Mouse (Mus musculus) Muller cell, postnatal 12 days (primary cell): ENCODE data around the gene Ahcy.
"Not testable (repeated sequence)": the region's sequence is repeated elsewhere in the genome, so short reads cannot be mapped to it uniquely, and the experiment has no call there.

Experiments used
- DNase-seq: peaks from one replicate; pipeline ENCODE4 v3.0.0-alpha.2; 2015; ENCODE audit errors: inconsistent ontology term

The Ahcy gene

GRCm38 (mm10) chr2:155073978-155074765, at the start of gene Ahcy:
Gene Ahcy (minus strand): TSS chr2:155074497.
- peak; percentile 95 for DNase-seq

GRCm38 (mm10) chr2:155115216-155115830, 41.0 kb upstream of the Ahcy start:
- no peak for DNase-seq

- DNase-seq, result not testable (repeated sequence)
These were observed 33.0 kb upstream of the Ahcy start for GRCm38 (mm10) chr2:155107276-155107675.

DNA sequence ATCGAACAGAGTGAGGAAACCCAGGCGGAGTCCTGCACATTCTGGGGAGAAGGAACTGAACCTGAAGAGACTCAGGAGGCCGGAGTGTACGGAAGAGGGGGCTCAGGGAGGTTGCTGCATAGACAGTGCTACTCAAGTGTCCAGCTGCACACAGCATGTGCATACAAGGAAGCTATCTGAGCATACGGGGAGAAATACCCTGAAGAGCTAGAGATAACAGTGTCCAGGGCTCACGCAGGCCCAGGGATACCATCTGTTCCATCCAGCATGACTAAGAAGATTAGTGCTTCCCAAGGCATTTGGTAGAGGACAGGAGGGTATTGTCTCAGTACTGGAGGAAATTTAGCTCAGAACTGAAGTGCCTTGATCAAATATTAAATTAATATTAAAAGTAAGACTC, 29.3 kb upstream of the Ahcy start:
- DNase-seq, result peak; percentile 48

DNA sequence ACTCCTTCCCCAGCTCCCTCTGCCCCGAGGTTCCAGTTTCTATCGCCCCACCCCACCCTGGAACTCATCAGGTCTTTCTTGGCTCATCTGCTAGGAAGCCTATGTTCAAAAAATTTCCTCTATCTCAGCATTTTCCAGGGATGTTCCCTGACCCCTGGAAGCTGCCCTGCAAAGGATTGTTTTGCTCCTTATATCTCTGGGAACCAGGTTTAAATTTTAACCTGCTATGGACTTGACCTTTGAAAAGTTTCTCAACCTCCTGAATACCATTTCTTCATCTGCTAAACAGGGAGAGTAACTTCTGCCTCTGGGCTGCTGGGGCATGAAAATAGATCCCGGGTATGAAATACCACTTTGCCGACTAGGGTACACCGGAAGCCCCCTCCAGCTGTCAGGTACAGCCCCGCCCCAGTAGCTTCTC, 27.5 kb upstream of the Ahcy start:
- DNase-seq, result no peak

GRCm38 (mm10) chr2:155100796-155101259, 26.5 kb upstream of the Ahcy start:
- no peak for DNase-seq

DNA sequence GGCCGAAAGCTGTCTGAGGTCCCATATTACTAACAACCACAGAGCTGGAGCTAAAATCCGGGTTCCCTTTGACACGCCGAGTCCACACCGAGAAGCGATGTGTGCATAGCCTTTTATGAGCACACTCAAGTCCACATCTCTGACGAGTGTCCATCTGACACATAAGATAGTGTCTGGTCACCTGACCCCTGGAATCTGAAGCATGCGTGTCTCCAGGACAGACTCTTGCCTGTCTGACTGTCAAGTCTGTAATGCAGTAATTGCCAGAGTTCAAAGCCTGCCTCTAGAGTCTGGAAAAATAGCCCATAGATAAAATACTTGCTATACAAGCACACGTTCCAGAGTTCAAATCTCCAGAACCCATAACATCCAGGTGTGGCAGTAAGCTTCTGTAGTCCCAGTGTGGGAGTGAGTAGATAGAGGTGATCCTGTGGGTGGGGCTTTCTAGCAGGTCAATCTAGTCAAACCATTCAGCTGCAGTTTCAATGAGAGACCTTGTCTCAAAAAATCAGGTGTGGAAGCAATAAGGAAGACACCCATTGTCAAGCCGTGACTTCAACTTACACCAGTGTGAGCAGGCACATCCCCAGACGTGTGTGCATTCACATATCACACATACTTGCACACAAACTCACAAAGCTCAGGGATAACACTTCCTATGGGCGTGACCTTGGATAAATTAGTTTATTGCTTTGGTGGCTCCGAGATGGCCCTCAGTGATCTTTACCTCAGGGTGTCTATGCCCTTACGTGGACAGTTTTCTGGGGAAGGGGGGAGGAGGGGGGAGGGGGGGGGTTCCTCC, 25.9 kb upstream of the Ahcy start:
- DNase-seq, result no peak

DNA sequence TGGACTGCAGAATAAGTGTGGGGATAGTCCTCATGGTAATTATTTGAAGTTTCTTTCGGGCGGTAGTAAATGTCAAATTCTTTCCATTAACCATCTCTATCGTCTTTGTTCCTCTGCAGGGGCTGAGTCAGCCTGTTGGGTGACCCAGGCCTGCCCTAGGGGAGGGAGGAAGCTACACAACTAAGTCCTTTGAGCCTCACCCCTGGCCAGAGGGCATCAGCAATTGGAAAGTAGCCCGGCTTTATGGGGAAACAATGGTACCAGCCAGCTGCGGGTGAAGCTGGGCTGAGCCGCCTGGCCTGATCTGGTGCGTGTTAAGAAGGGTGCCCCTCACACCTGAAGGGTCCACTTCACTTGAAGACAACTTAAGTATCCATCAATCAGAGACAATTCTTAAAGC, 25.1 kb upstream of the Ahcy start:
- peak; percentile 91 for DNase-seq

- peak; percentile 14 for DNase-seq
These were observed 24.6 kb upstream of the Ahcy start for GRCm38 (mm10) chr2:155098720-155099380.

- no peak for DNase-seq
These were observed 19.1 kb upstream of the Ahcy start for GRCm38 (mm10) chr2:155093418-155093817.

DNA sequence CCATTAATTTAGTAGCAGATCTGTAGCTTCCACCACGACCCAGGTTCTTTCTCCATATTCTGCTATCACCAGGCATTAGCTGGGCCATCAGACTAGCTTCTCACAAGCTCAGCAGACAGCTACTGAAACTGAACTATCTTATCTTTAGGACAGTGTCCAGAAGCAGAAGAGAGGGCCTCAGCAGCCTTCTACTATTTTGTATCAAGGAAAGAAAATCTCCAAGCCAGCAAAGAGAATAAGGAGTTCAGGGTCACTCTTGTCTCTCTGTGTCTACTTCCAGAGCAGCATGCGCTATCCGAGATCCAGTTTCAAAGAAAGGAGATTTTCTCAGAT, 17.4 kb upstream of the Ahcy start:
- DNase-seq, result no peak

DNA sequence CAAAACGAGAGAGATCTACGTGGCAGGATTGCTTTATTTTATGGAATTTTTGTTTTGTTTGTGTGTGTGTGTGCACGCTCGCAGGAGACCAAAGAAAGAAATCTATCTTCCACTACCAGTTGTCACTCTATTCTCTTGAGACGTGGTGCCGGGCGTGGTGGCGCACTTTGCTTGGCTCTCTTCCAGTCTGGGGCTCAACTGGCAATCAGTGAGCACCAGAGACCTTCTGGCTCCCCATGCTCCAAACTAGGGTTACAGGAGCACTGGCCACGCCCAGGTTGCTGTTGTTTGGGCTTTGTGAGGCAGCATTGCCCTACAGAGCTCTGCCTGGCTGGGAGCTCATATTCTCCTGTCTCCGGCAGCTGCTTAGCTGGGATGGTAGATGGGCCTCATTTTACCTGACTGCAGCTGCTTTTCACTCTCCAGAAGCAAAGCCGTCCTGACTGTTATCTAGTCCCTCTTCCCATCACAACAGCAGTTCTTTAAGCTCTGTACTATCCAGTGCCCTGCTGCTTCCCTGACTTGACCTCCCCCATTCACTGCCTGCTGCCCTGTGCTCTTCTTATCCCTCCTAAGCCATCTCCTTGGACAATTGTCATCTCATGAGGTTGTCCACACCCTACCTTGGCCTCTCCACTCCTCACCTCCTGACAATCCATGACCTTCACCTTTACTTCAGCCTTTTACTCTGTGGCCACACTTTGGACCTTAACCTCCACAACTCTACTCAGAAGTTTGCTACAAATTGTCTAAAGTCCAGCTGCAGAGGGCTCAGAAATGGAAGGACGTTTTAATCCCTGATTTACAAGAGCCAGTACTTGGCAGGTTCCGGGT, 16.8 kb upstream of the Ahcy start:
- DNase-seq, result no peak

DNA sequence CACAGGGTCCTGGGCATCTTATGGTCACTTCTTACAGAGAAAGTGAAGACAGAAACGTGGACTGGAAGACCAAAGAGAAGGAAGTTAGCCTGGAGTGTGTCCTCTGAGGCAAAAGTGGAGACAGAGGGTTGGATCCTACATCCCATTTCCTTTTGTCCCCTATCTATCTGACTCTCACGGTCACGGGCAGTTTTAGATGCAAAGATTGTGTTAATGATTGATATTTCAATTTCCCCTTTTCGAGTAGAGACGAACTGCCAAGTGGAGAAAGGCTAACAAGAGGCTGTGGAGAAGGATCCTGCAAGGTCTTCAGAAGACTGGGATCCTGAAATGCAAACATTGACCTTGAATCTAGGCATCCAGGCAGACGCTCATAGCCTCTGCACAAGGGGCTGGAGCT, 14.0 kb upstream of the Ahcy start:
- no peak for DNase-seq

- DNase-seq, result no peak
These were observed 12.0 kb upstream of the Ahcy start for GRCm38 (mm10) chr2:155086328-155086727.

DNA sequence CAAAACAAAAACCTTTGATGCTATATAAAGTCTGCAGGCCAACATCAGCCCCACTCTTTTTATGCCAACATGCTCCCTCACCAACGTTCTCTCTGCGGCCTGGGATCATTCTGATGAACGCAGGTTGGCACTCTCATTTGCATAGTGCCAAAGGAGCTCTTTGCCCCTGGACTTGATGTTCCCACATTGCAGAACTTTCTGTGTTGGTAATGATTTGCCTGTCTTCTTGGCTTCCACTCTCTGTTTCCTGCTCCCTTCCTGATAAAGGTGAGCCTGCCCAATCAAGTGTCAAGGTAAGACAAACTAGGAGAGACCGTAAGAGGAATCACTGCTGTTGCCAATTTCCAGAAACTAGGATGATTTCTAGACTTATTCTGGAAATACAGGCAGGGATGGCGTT, 10.2 kb upstream of the Ahcy start:
- no peak for DNase-seq

- DNase-seq, result peak; percentile 71
These were observed 8.0 kb upstream of the Ahcy start for GRCm38 (mm10) chr2:155082121-155082803.

- no peak for DNase-seq
These were observed 6.8 kb upstream of the Ahcy start for GRCm38 (mm10) chr2:155081056-155081455.

DNA sequence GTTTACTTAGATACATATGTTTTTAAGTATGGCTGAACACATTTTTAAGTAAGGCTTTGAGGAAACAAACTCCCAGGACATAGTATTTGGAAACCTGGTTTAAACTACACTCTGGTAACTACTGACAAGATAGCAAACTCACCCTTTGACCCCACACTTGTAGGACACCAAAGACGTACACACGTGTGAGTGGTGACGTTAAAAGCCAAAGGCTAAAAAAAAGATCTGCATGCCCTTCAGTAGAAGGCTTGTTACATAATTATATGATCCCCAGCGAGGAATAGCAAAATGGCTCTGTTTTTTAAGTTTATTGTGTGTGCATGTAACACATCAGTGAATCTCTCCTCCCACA, 5.9 kb upstream of the Ahcy start:
- no peak for DNase-seq

- DNase-seq, result no peak
These were observed 5.3 kb upstream of the Ahcy start for GRCm38 (mm10) chr2:155079500-155080178.

- DNase-seq, result no peak
These were observed 1.4 kb upstream of the Ahcy start for GRCm38 (mm10) chr2:155075649-155076048.
